Mouse (Mus musculus): ENCODE measurements around the gene Tmem184b. TPM values are rescaled to one million over a fixed set of nuclear protein-coding genes. Genes with fewer than 3 reads are reported as not detected.

Gene Tmem184b
- polyA plus RNA-seq, 1 experiment from 2014 or later: 39.9 TPM

GRCm38 (mm10) chr15:79432328-79432727 lies 29.0 kb upstream of the Tmem184b start:
- Histone ChIP-seq H3K4me3 (replicated peaks; ENCODE audit: low read length) (no peak overlapping the region), H3K27ac (0 out of 2 replicates have a peak overlapping the region, but pooled peaks have one; percentile 59), H3K4me1 (replicated peaks; ENCODE audit: control insufficient read depth, insufficient read depth, low read length) (peaks cover 22% of the 10 kb centered on the region), H3K4me2 (replicated peaks) (no peak overlapping the region), H3K9ac (no peak overlapping the region), H3K27me3 (ENCODE audit: control insufficient read depth, insufficient read depth, low read length) (no peaks in the 10 kb centered on the region), H3K36me3 (replicated peaks; ENCODE audit: control insufficient read depth, insufficient read depth) (peaks cover 89% of the 10 kb centered on the region), H3K9me3 (ENCODE audit: control insufficient read depth, low read length) (no peaks in the 10 kb centered on the region)
- ATAC-seq (ENCODE audit: low FRiP score): no peak
- no peak for DNase-seq (ENCODE audit: low spot score)
- WGBS: 88% methylated on average over 11 of the region's 11 CpGs

GRCm38 (mm10) chr15:79431925-79432324 lies 28.6 kb upstream of the Tmem184b start:
- Histone ChIP-seq H3K27ac (0 out of 2 replicates have a peak overlapping the region, but pooled peaks have one; percentile 59), H3K27me3 (ENCODE audit: control insufficient read depth, insufficient read depth, low read length) (no peaks in the 10 kb centered on the region), H3K4me1 (replicated peaks; ENCODE audit: control insufficient read depth, insufficient read depth, low read length) (peaks cover 20% of the 10 kb centered on the region), H3K9me3 (ENCODE audit: control insufficient read depth, low read length) (no peaks in the 10 kb centered on the region), H3K36me3 (replicated peaks; ENCODE audit: control insufficient read depth, insufficient read depth) (peaks cover 89% of the 10 kb centered on the region), H3K4me3 (replicated peaks; ENCODE audit: low read length) (no peak overlapping the region), H3K9ac (no peak overlapping the region), H3K4me2 (replicated peaks) (no peak overlapping the region)
- ATAC-seq (ENCODE audit: low FRiP score) (no peak), DNase-seq (ENCODE audit: low spot score) (no peak)
- WGBS: 69% methylated on average over 7 of the region's 7 CpGs

- Histone ChIP-seq H3K4me1 (replicated peaks; ENCODE audit: control insufficient read depth, insufficient read depth, low read length) (peaks cover 6% of the 10 kb centered on the region), H3K9ac (no peak overlapping the region), H3K4me3 (replicated peaks; ENCODE audit: low read length) (no peak overlapping the region), H3K36me3 (replicated peaks; ENCODE audit: control insufficient read depth, insufficient read depth) (peaks cover 89% of the 10 kb centered on the region), H3K27ac (no peak overlapping the region), H3K4me2 (replicated peaks) (no peak overlapping the region), H3K27me3 (ENCODE audit: control insufficient read depth, insufficient read depth, low read length) (no peaks in the 10 kb centered on the region), H3K9me3 (ENCODE audit: control insufficient read depth, low read length) (no peaks in the 10 kb centered on the region)
- ATAC-seq (ENCODE audit: low FRiP score) (no peak), DNase-seq (ENCODE audit: low spot score) (no peak)
- 79% methylated on average over 10 of the region's 10 CpGs for WGBS
Measured at GRCm38 (mm10) chr15:79430461-79431000, 27.2 kb upstream of the Tmem184b start.

GRCm38 (mm10) chr15:79429994-79430393 lies 26.6 kb upstream of the Tmem184b start:
- DNase-seq (ENCODE audit: low spot score): no peak
- H3K4me2 ChIP-seq (replicated peaks): no peak overlapping the region
- H3K9ac ChIP-seq: no peak overlapping the region
- no peaks in the 10 kb centered on the region for H3K27me3 ChIP-seq (ENCODE audit: control insufficient read depth, insufficient read depth, low read length)
- peaks cover under 1% of the 10 kb centered on the region for H3K4me1 ChIP-seq (replicated peaks; ENCODE audit: control insufficient read depth, insufficient read depth, low read length)
- no peak overlapping the region for H3K4me3 ChIP-seq (replicated peaks; ENCODE audit: low read length)
- WGBS: 84% methylated on average over 9 of the region's 9 CpGs
- ATAC-seq (ENCODE audit: low FRiP score): no peak
- H3K27ac ChIP-seq: no peak overlapping the region
- H3K9me3 ChIP-seq (ENCODE audit: control insufficient read depth, low read length): no peaks in the 10 kb centered on the region
- peaks cover 89% of the 10 kb centered on the region for H3K36me3 ChIP-seq (replicated peaks; ENCODE audit: control insufficient read depth, insufficient read depth)

GRCm38 (mm10) chr15:79429527-79429926 lies 26.2 kb upstream of the Tmem184b start:
- Histone ChIP-seq H3K36me3 (replicated peaks; ENCODE audit: control insufficient read depth, insufficient read depth) (peaks cover 89% of the 10 kb centered on the region), H3K4me1 (replicated peaks; ENCODE audit: control insufficient read depth, insufficient read depth, low read length) (no peaks in the 10 kb centered on the region), H3K27me3 (ENCODE audit: control insufficient read depth, insufficient read depth, low read length) (no peaks in the 10 kb centered on the region), H3K9ac (no peak overlapping the region), H3K4me3 (replicated peaks; ENCODE audit: low read length) (no peak overlapping the region), H3K4me2 (replicated peaks) (no peak overlapping the region), H3K9me3 (ENCODE audit: control insufficient read depth, low read length) (no peaks in the 10 kb centered on the region), H3K27ac (no peak overlapping the region)
- ATAC-seq (ENCODE audit: low FRiP score) (no peak), DNase-seq (ENCODE audit: low spot score) (no peak)
- WGBS: 84% methylated on average over 12 of the region's 12 CpGs

- Histone ChIP-seq H3K4me3 (replicated peaks; ENCODE audit: low read length) (no peak overlapping the region), H3K4me2 (replicated peaks) (no peak overlapping the region), H3K36me3 (replicated peaks; ENCODE audit: control insufficient read depth, insufficient read depth) (peaks cover 90% of the 10 kb centered on the region), H3K27ac (no peak overlapping the region), H3K27me3 (ENCODE audit: control insufficient read depth, insufficient read depth, low read length) (no peaks in the 10 kb centered on the region), H3K9ac (no peak overlapping the region), H3K4me1 (replicated peaks; ENCODE audit: control insufficient read depth, insufficient read depth, low read length) (no peaks in the 10 kb centered on the region), H3K9me3 (ENCODE audit: control insufficient read depth, low read length) (no peaks in the 10 kb centered on the region)
- DNase-seq (ENCODE audit: low spot score) (no peak), ATAC-seq (ENCODE audit: low FRiP score) (no peak)
- WGBS: 83% methylated on average over 4 of the region's 4 CpGs
Measured at GRCm38 (mm10) chr15:79428616-79429015, 25.2 kb upstream of the Tmem184b start.

GRCm38 (mm10) chr15:79427516-79427915 lies 24.1 kb upstream of the Tmem184b start:
- H3K4me3 ChIP-seq (replicated peaks; ENCODE audit: low read length): no peak overlapping the region
- no peaks in the 10 kb centered on the region for H3K27me3 ChIP-seq (ENCODE audit: control insufficient read depth, insufficient read depth, low read length)
- H3K36me3 ChIP-seq (replicated peaks; ENCODE audit: control insufficient read depth, insufficient read depth): peaks cover 91% of the 10 kb centered on the region
- H3K27ac ChIP-seq: no peak overlapping the region
- DNase-seq (ENCODE audit: low spot score): no peak
- ATAC-seq (ENCODE audit: low FRiP score): no peak
- H3K9ac ChIP-seq: no peak overlapping the region
- no peak overlapping the region for H3K4me2 ChIP-seq (replicated peaks)
- 87% methylated on average over 6 of the region's 6 CpGs for WGBS
- no peaks in the 10 kb centered on the region for H3K4me1 ChIP-seq (replicated peaks; ENCODE audit: control insufficient read depth, insufficient read depth, low read length)
- no peaks in the 10 kb centered on the region for H3K9me3 ChIP-seq (ENCODE audit: control insufficient read depth, low read length)

- peaks cover 95% of the 10 kb centered on the region for H3K36me3 ChIP-seq (replicated peaks; ENCODE audit: control insufficient read depth, insufficient read depth)
- no peak overlapping the region for H3K4me3 ChIP-seq (replicated peaks; ENCODE audit: low read length)
- H3K9ac ChIP-seq: no peak overlapping the region
- no peaks in the 10 kb centered on the region for H3K27me3 ChIP-seq (ENCODE audit: control insufficient read depth, insufficient read depth, low read length)
- DNase-seq (ENCODE audit: low spot score) (no peak), ATAC-seq (ENCODE audit: low FRiP score) (no peak)
- whole genome bisulfite sequencing: 85% methylated on average over 11 of the region's 11 CpGs
- H3K9me3 ChIP-seq (ENCODE audit: control insufficient read depth, low read length): no peaks in the 10 kb centered on the region
- no peaks in the 10 kb centered on the region for H3K4me1 ChIP-seq (replicated peaks; ENCODE audit: control insufficient read depth, insufficient read depth, low read length)
- no peak overlapping the region for H3K4me2 ChIP-seq (replicated peaks)
- no peak overlapping the region for H3K27ac ChIP-seq
Measured at GRCm38 (mm10) chr15:79425516-79425915, 22.1 kb upstream of the Tmem184b start.

- Histone ChIP-seq H3K9ac (no peak overlapping the region), H3K9me3 (ENCODE audit: control insufficient read depth, low read length) (no peaks in the 10 kb centered on the region), H3K4me2 (replicated peaks) (no peak overlapping the region), H3K27ac (no peak overlapping the region), H3K4me1 (replicated peaks; ENCODE audit: control insufficient read depth, insufficient read depth, low read length) (no peaks in the 10 kb centered on the region), H3K36me3 (replicated peaks; ENCODE audit: control insufficient read depth, insufficient read depth) (peaks cover 100% of the 10 kb centered on the region), H3K4me3 (replicated peaks; ENCODE audit: low read length) (no peak overlapping the region), H3K27me3 (ENCODE audit: control insufficient read depth, insufficient read depth, low read length) (no peaks in the 10 kb centered on the region)
- WGBS: 93% methylated on average over 17 of the region's 17 CpGs
- no peak for ATAC-seq (ENCODE audit: low FRiP score)
- DNase-seq (ENCODE audit: low spot score): no peak
Measured at GRCm38 (mm10) chr15:79424602-79425001, 21.2 kb upstream of the Tmem184b start.

GRCm38 (mm10) chr15:79422715-79423243 lies 19.4 kb upstream of the Tmem184b start:
- H3K27ac ChIP-seq: no peak overlapping the region
- no peaks in the 10 kb centered on the region for H3K4me1 ChIP-seq (replicated peaks; ENCODE audit: control insufficient read depth, insufficient read depth, low read length)
- peaks cover 99% of the 10 kb centered on the region for H3K36me3 ChIP-seq (replicated peaks; ENCODE audit: control insufficient read depth, insufficient read depth)
- DNase-seq (ENCODE audit: low spot score): no peak
- WGBS: 90% methylated on average over 6 of the region's 6 CpGs
- H3K4me3 ChIP-seq (replicated peaks; ENCODE audit: low read length): no peak overlapping the region
- H3K9ac ChIP-seq: no peak overlapping the region
- ATAC-seq (ENCODE audit: low FRiP score): no peak
- no peaks in the 10 kb centered on the region for H3K27me3 ChIP-seq (ENCODE audit: control insufficient read depth, insufficient read depth, low read length)
- no peaks in the 10 kb centered on the region for H3K9me3 ChIP-seq (ENCODE audit: control insufficient read depth, low read length)
- no peak overlapping the region for H3K4me2 ChIP-seq (replicated peaks)
